Comparison of ENCODE assay signal across 9 mouse cellular contexts in genomic region chr3:142687939-142688338, GRCm38 (mm10). TPM values are rescaled to one million over a fixed set of nuclear protein-coding genes. Genes with fewer than 3 reads are reported as not detected.
DNase-seq lines count a peak whose midpoint lies in the region; ATAC-seq and TF ChIP-seq lines count a peak whose summit lies in the region.
"Had no signal": no experiment of that assay in that cellular context is flagged by ENCODE, and none has a peak within 500 bp of the region (broad histone marks: within the 10 kb centered on the region; RNA-seq: fewer than 3 reads in every experiment).

No protein-coding gene starts in this region.

- ATAC-seq in lung, embryonic 15.5 days (ENCODE audit: borderline replicate concordance, extremely low read depth, low FRiP score, low TSS enrichment), result no peak
- no peak for ATAC-seq in hindbrain, embryonic 15.5 days (ENCODE audit: low FRiP score, low read depth)
- no peak for ATAC-seq in midbrain, embryonic 16.5 days

- 61% methylated on average over 23 of the region's 23 CpGs for WGBS in lung, embryonic 15.5 days
- 77% methylated on average over 23 of the region's 23 CpGs for WGBS in bone marrow, adult 2 months
- WGBS in hindbrain, embryonic 15.5 days, result 67% methylated on average over 23 of the region's 23 CpGs
- 68% methylated on average over 23 of the region's 23 CpGs for WGBS in midbrain, embryonic 16.5 days

- no peaks in the 10 kb centered on the region for H3K36me3 ChIP-seq in lung, embryonic 15.5 days
- no peaks in the 10 kb centered on the region for H3K36me3 ChIP-seq in hindbrain, embryonic 15.5 days
- no peaks in the 10 kb centered on the region for H3K36me3 ChIP-seq in midbrain, embryonic 16.5 days (ENCODE audit: control insufficient read depth, insufficient read depth, low read length)

- H3K4me1 ChIP-seq in lung, embryonic 15.5 days, result no peaks in the 10 kb centered on the region
- H3K4me1 ChIP-seq in bone marrow, adult 2 months (ENCODE audit: control insufficient read depth, insufficient read depth, low read length), result no peaks in the 10 kb centered on the region
- no peaks in the 10 kb centered on the region for H3K4me1 ChIP-seq in hindbrain, embryonic 15.5 days (replicated peaks)
- no peaks in the 10 kb centered on the region for H3K4me1 ChIP-seq in midbrain, embryonic 16.5 days (ENCODE audit: control insufficient read depth, insufficient read depth, low read length)

- no peak for TF ChIP-seq CTCF in bone marrow, adult 2 months (IDR thresholded peaks at IDR 0.05; ENCODE audit: control insufficient read depth, insufficient read depth, low read length)

- H3K4me3 ChIP-seq in lung, embryonic 15.5 days, result peak overlapping the region; percentile 2; the same call in 1 of the 2 replicates
- peak overlapping the region; percentile 3 for H3K4me3 ChIP-seq in bone marrow, adult 2 months (replicated peaks; ENCODE audit: control insufficient read depth, low read depth, low read length)
- no peak overlapping the region for H3K4me3 ChIP-seq in hindbrain, embryonic 15.5 days
- H3K4me3 ChIP-seq in midbrain, embryonic 16.5 days (ENCODE audit: low read depth, low read length), result no peak overlapping the region

- H3K27ac ChIP-seq in lung, embryonic 15.5 days, result no peak overlapping the region
- peak overlapping the region; percentile 33; the same call in 1 of the 2 replicates for H3K27ac ChIP-seq in bone marrow, adult 2 months (ENCODE audit: control insufficient read depth, insufficient read depth, low read depth, low read length, poor library complexity)
- no peak overlapping the region for H3K27ac ChIP-seq in hindbrain, embryonic 15.5 days (replicated peaks)
- H3K27ac ChIP-seq in midbrain, embryonic 16.5 days (ENCODE audit: low read length), result no peak overlapping the region

- H3K9me3 ChIP-seq in lung, embryonic 15.5 days, result no peaks in the 10 kb centered on the region
- H3K9me3 ChIP-seq in hindbrain, embryonic 15.5 days, result 0 out of 2 replicates have a peak, but pooled peaks cover 3% of the 10 kb centered on the region
- H3K9me3 ChIP-seq in midbrain, embryonic 16.5 days (replicated peaks; ENCODE audit: control insufficient read depth, low read length, poor library complexity, severe bottlenecking), result no peaks in the 10 kb centered on the region

- H3K9ac ChIP-seq in lung, embryonic 15.5 days, result no peak overlapping the region
- no peak overlapping the region for H3K9ac ChIP-seq in hindbrain, embryonic 15.5 days
- H3K9ac ChIP-seq in midbrain, embryonic 16.5 days (ENCODE audit: low read depth, low read length), result no peak overlapping the region

- no peaks in the 10 kb centered on the region for H3K27me3 ChIP-seq in lung, embryonic 15.5 days
- H3K27me3 ChIP-seq in hindbrain, embryonic 15.5 days, result no peaks in the 10 kb centered on the region
- no peaks in the 10 kb centered on the region for H3K27me3 ChIP-seq in midbrain, embryonic 16.5 days (ENCODE audit: control insufficient read depth, insufficient read depth, low read depth, low read length)

- H3K4me2 ChIP-seq in lung, embryonic 15.5 days, result peak overlapping the region; percentile 37
- H3K4me2 ChIP-seq in hindbrain, embryonic 15.5 days, result peak overlapping the region; percentile 42
- peak overlapping the region; percentile 34; the same call in 1 of the 2 replicates for H3K4me2 ChIP-seq in midbrain, embryonic 16.5 days (ENCODE audit: low read length)

- no peak for TF ChIP-seq POLR2A in bone marrow, adult 2 months (IDR thresholded peaks at IDR 0.05; ENCODE audit: borderline replicate concordance, control insufficient read depth, low read depth, low read length)

- no peak for DNase-seq in lung, postnatal 25 days (ENCODE audit: low spot score)
- no peak for DNase-seq in right cerebral cortex, postnatal 10 days (ENCODE audit: low spot score in 2 of 2)
- DNase-seq in layer of hippocampus, adult 18-20 months (ENCODE audit: low spot score in 2 of 2), result no peak
- DNase-seq: cerebellum, postnatal 36 days; gastrocnemius, postnatal 36 days had no signal

RNA-seq across cellular contexts. Expression of gene Kyat3, which starts 12.9 kb away (rescaled TPM):
- 15.6 and 16.1 TPM in 2 replicates for polyA plus RNA-seq in lung, embryonic 15.5 days (2015; fragmentation: Nextera tagmentation; extraction: Ambion mirVana)
- 2.2 and 3.4 TPM in 2 replicates for polyA plus RNA-seq in bone marrow, adult 2 months (2011; ENCODE audit: insufficient read depth, insufficient read length, low replicate concordance, missing spikeins)
- 5.4 and 5.6 TPM in 2 replicates for polyA plus RNA-seq in hindbrain, embryonic 15.5 days (2015; fragmentation: Nextera tagmentation; extraction: Ambion mirVana)
- 3.6 and 4.9 TPM in 2 replicates for polyA plus RNA-seq in midbrain, embryonic 16.5 days (2015; fragmentation: Nextera tagmentation; extraction: Ambion mirVana)
- total RNA-seq in layer of hippocampus, adult 18-20 months (2021), result 1 to 10 TPM; 5.7 to 6.1 TPM

Comparison
In these comparisons a context has a peak if more than half of its experiments do, and no peak if none do; other contexts are left out.
1. H3K4me3 ChIP-seq: peak in lung, embryonic 15.5 days (single experiment) and bone marrow, adult 2 months (single experiment); none in hindbrain, embryonic 15.5 days (single experiment) and midbrain, embryonic 16.5 days (single experiment).
2. Peak in every context shown above with its lines, with median percentiles within 50 percentile points of each other: H3K4me2 ChIP-seq.